Mouse (Mus musculus) CH12.LX (cell line): ENCODE measurements around the gene Dapk1. TPM values are rescaled to one million over a fixed set of nuclear protein-coding genes. Genes with fewer than 3 reads are reported as not detected.

ENCODE experiments used
- DNase-seq: peaks from one replicate; pipeline ENCODE4 v3.0.0-alpha.2; 2013; ENCODE audit errors: extremely low read depth
- H3K27ac ChIP-seq: 2 replicates; pipeline ENCODE4 v1.5.1; 2012; ENCODE audit warnings: low read depth, mild to moderate bottlenecking, control low read depth, moderate library complexity; ENCODE audit not compliant: insufficient read depth
- H3K27me3 ChIP-seq: replicated peaks from 2 replicates; pipeline ENCODE3; 2012; ENCODE audit warnings: inconsistent platforms
- H3K36me3 ChIP-seq, 2 experiments: replicated peaks in 1 of 2; 2 replicates each; pipeline versions ENCODE3 to v1.6.1; 2012; ENCODE audit warnings: inconsistent platforms in 1 of 2, low read length in 1 of 2, mild to moderate bottlenecking in 1 of 2, mixed read lengths in 1 of 2, moderate library complexity in 1 of 2; ENCODE audit not compliant: control insufficient read depth in 1 of 2, insufficient read depth in 1 of 2
- H3K4me1 ChIP-seq, 2 experiments: 2 replicates each; pipeline ENCODE4 v1.6.1; 2012; ENCODE audit warnings: inconsistent platforms in 1 of 2, moderate library complexity in 1 of 2; ENCODE audit not compliant: insufficient read depth in 2 of 2, control insufficient read depth in 1 of 2
- H3K4me2 ChIP-seq: 2 replicates; pipeline ENCODE4 v1.6.1; 2012; ENCODE audit warnings: low read depth, mild to moderate bottlenecking, control low read depth; ENCODE audit not compliant: poor library complexity, insufficient read depth, severe bottlenecking
- H3K4me3 ChIP-seq, 3 experiments: fragments of 150-350 bp in 1 of 3; sonication (generic) in 1 of 3; replicated peaks in 1 of 3; 2 replicates each; pipeline versions ENCODE3 to v1.5.1; 2011 to 2012; ENCODE audit warnings: low read depth in 2 of 3, low read length in 2 of 3, mild to moderate bottlenecking in 2 of 3, moderate library complexity in 2 of 3, control low read depth in 1 of 3, improper control_type of control experiment in 1 of 3, inconsistent platforms in 1 of 3, mixed read lengths in 1 of 3; ENCODE audit not compliant: poor library complexity in 1 of 3
- H3K79me2 ChIP-seq: replicated peaks from 2 replicates; pipeline ENCODE4 v1.6.1; 2012; ENCODE audit warnings: mild to moderate bottlenecking, moderate library complexity; ENCODE audit not compliant: control insufficient read depth, poor library complexity, insufficient read depth, severe bottlenecking; ENCODE audit errors: extremely low read depth
- H3K9ac ChIP-seq: 2 replicates; pipeline ENCODE4 v1.6.1; 2012; ENCODE audit warnings: low read depth, mild to moderate bottlenecking, control low read depth, moderate library complexity; ENCODE audit not compliant: insufficient read depth
- H3K9me3 ChIP-seq: replicated peaks from 2 replicates; pipeline ENCODE3; 2012; ENCODE audit warnings: low read length, inconsistent platforms, mixed read lengths
- BHLHE40 ChIP-seq: IDR thresholded peaks from 2 replicates; pipeline ENCODE4 v1.6.1; 2011; ENCODE audit warnings: mild to moderate bottlenecking, low read depth, low read length, improper control_type of control experiment
- CHD2 ChIP-seq: IDR thresholded peaks from 2 replicates; pipeline ENCODE4 v1.6.1; 2011; ENCODE audit warnings: low read length, improper control_type of control experiment
- CTCF ChIP-seq, 2 experiments: IDR thresholded peaks in 1 of 2; conservative IDR thresholded peaks in 1 of 2; 2 replicates each; pipeline ENCODE4 v1.5.1; 2011 to 2012; ENCODE audit warnings: low read depth in 2 of 2, low read length in 2 of 2, improper control_type of control experiment in 1 of 2, inconsistent platforms in 1 of 2, mild to moderate bottlenecking in 1 of 2, moderate library complexity in 1 of 2
- ELF1 ChIP-seq: IDR thresholded peaks from 2 replicates; pipeline ENCODE4 v1.6.1; 2014; ENCODE audit warnings: low read depth, mild to moderate bottlenecking, inconsistent platforms, low read length, improper control_type of control experiment
- EP300 ChIP-seq: IDR thresholded peaks from 2 replicates; pipeline ENCODE4 v1.6.1; 2011; ENCODE audit warnings: low read length, improper control_type of control experiment
- ETS1 ChIP-seq: conservative IDR thresholded peaks from 2 replicates; pipeline ENCODE4 v1.6.1; 2012; ENCODE audit warnings: low read depth, mild to moderate bottlenecking, inconsistent platforms, low read length, improper control_type of control experiment, moderate library complexity
- GABPA ChIP-seq: IDR thresholded peaks from 2 replicates; pipeline ENCODE4 v1.6.1; 2012; ENCODE audit warnings: low read depth, low read length, improper control_type of control experiment, inconsistent platforms; ENCODE audit not compliant: insufficient replicate concordance
- HCFC1 ChIP-seq: IDR thresholded peaks from 2 replicates; pipeline ENCODE4 v1.6.1; 2012; ENCODE audit warnings: low read depth, mild to moderate bottlenecking, inconsistent platforms, low read length, improper control_type of control experiment
- IRF4 ChIP-seq: IDR thresholded peaks from 2 replicates; pipeline ENCODE4 v1.6.1; 2014; ENCODE audit warnings: low read depth, mild to moderate bottlenecking, inconsistent platforms, low read length, improper control_type of control experiment
- JUND ChIP-seq: conservative IDR thresholded peaks from 2 replicates; pipeline ENCODE4 v1.6.1; 2011; ENCODE audit warnings: low read depth, low read length, improper control_type of control experiment
- MAX ChIP-seq: IDR thresholded peaks from 2 replicates; pipeline ENCODE4 v1.6.1; 2011; ENCODE audit warnings: low read length, improper control_type of control experiment
- MAZ ChIP-seq: IDR thresholded peaks from 2 replicates; pipeline ENCODE4 v1.6.1; 2012; ENCODE audit warnings: low read depth, mild to moderate bottlenecking, inconsistent platforms, low read length, improper control_type of control experiment, moderate library complexity
- MEF2A ChIP-seq: IDR thresholded peaks from 2 replicates; pipeline ENCODE4 v1.6.1; 2014; ENCODE audit warnings: low read depth, mild to moderate bottlenecking, inconsistent platforms, low read length, improper control_type of control experiment, borderline replicate concordance
- MYC ChIP-seq: IDR thresholded peaks from 2 replicates; pipeline ENCODE4 v1.6.1; 2011; ENCODE audit warnings: low read depth, mild to moderate bottlenecking, improper control_type of control experiment, low read length
- NELFE ChIP-seq: IDR thresholded peaks from 2 replicates; pipeline ENCODE4 v1.6.1; 2011; ENCODE audit warnings: low read depth, low read length, improper control_type of control experiment
- NRF1 ChIP-seq: IDR thresholded peaks from 2 replicates; pipeline ENCODE4 v1.6.1; 2014; ENCODE audit warnings: low read depth, mild to moderate bottlenecking, inconsistent platforms, low read length, improper control_type of control experiment, moderate library complexity
- PAX5 ChIP-seq: IDR thresholded peaks from 2 replicates; pipeline ENCODE4 v1.6.1; 2012; ENCODE audit warnings: low read length, inconsistent platforms, mixed read lengths
- POLR2AphosphoS2 ChIP-seq: IDR thresholded peaks from 2 replicates; pipeline ENCODE4 v1.6.1; 2011; ENCODE audit warnings: low read depth, low read length, improper control_type of control experiment
- SMC3 ChIP-seq: IDR thresholded peaks from 2 replicates; pipeline ENCODE4 v1.6.1; 2011; ENCODE audit warnings: low read depth, low read length, improper control_type of control experiment
- UBTF ChIP-seq: IDR thresholded peaks from 2 replicates; pipeline ENCODE4 v1.6.1; 2012; ENCODE audit warnings: low read depth, mild to moderate bottlenecking, inconsistent platforms, low read length, improper control_type of control experiment, moderate library complexity
- USF1 ChIP-seq: IDR thresholded peaks from 2 replicates; pipeline ENCODE4 v1.6.1; 2014; ENCODE audit warnings: low read depth, mild to moderate bottlenecking, inconsistent platforms, low read length, improper control_type of control experiment
- ZC3H11A ChIP-seq: IDR thresholded peaks from 2 replicates; pipeline ENCODE4 v1.6.1; 2012; ENCODE audit warnings: low read depth, mild to moderate bottlenecking, inconsistent platforms, low read length, improper control_type of control experiment
- ZKSCAN1 ChIP-seq: IDR thresholded peaks from 2 replicates; pipeline ENCODE4 v1.6.1; 2012; ENCODE audit warnings: low read depth, inconsistent platforms, low read length, improper control_type of control experiment, borderline replicate concordance
- ZMIZ1 ChIP-seq: IDR thresholded peaks from 2 replicates; pipeline ENCODE4 v1.6.1; 2012; ENCODE audit warnings: low read depth, mild to moderate bottlenecking, inconsistent platforms, low read length, improper control_type of control experiment
- ZNF384 ChIP-seq: IDR thresholded peaks from 2 replicates; pipeline ENCODE4 v1.6.1; 2012; ENCODE audit warnings: low read depth, low read length, improper control_type of control experiment, inconsistent platforms
- dilution Hi-C: fragments of 300-500 bp; cut with MboI; formaldehyde crosslinking; loops from 2 replicates; pipeline ENCODE4 v1.14.3; 2020; ENCODE audit warnings: low sequenced_read_pairs; ENCODE audit not compliant: extremely low pct_unique_long_range_greater_than_20kb, extremely low pct_ligation_motif_present
- in situ Hi-C: fragments of 300-500 bp; cut with MboI; formaldehyde crosslinking; loops from 3 replicates; pipeline ENCODE4 v1.14.3; 2019; ENCODE audit warnings: low sequenced_read_pairs, low pct_ligation_motif_present, low pct_unique_long_range_greater_than_20kb, mixed read lengths
- polyA plus RNA-seq: library from polyadenylated mRNA; unstranded; fragments of >175 nt; gene quantifications from 2 replicates; pipeline ENCODE4 v1.2.1, GENCODE M21; 2012; ENCODE audit warnings: low read depth; ENCODE audit not compliant: insufficient read length
- total RNA-seq, 2 experiments: library from RNA; depleted of rRNA; stranded (reverse); fragments of 300-350 nt in 1 of 2; fragments of >200 nt in 1 of 2; gene quantifications; 2 replicates each; pipeline ENCODE4 v1.2.3; 2012 to 2014

Gene Dapk1
- total and polyA plus RNA-seq, 3 experiments, result not detected

- Histone ChIP-seq H3K4me3 (no peak overlapping the region), H3K79me2 (no peaks in the 10 kb centered on the region), H3K27me3 (no peaks in the 10 kb centered on the region), H3K9ac (no peak overlapping the region), H3K9me3 (peaks cover 85% of the 10 kb centered on the region), H3K4me1 (no peaks in the 10 kb centered on the region), H3K27ac (no peak overlapping the region), H3K4me2 (no peak overlapping the region), H3K36me3 (no peaks in the 10 kb centered on the region)
- dilution Hi-C loops, result no loop called here
- DNase-seq, result no peak
- in situ Hi-C loops, result no loop called here
- TF ChIP-seq ZNF384 (no peak), ZC3H11A (no peak)
- TF ChIP-seq, all 38 proteins: peak for 0
Observed at GRCm38 (mm10) chr13:60695186-60695980, 93.6 kb downstream of the Dapk1 start.

- dilution Hi-C loops (no loop called here), in situ Hi-C loops (no loop called here)
- Histone ChIP-seq H3K9me3 (peaks cover 82% of the 10 kb centered on the region), H3K4me2 (no peak overlapping the region), H3K79me2 (no peaks in the 10 kb centered on the region), H3K27me3 (no peaks in the 10 kb centered on the region), H3K4me3 (no peak overlapping the region), H3K36me3 (no peaks in the 10 kb centered on the region), H3K4me1 (no peaks in the 10 kb centered on the region), H3K9ac (no peak overlapping the region), H3K27ac (no peak overlapping the region)
- TF ChIP-seq PAX5 (no peak), POLR2AphosphoS2 (no peak), SMC3 (no peak), EP300 (no peak), NELFE (no peak), IRF4 (no peak), ZKSCAN1 (no peak), CTCF (conservative IDR thresholded peaks at IDR 0.05 in 1 of 2, IDR thresholded peaks at IDR 0.05 in 1 of 2; ENCODE audit: low read depth in 2 of 2, low read length in 2 of 2) (no peak), MYC (no peak), ZMIZ1 (no peak)
- no peak for DNase-seq
Observed at GRCm38 (mm10) chr13:60696323-60696722, 94.6 kb downstream of the Dapk1 start.

GRCm38 (mm10) chr13:60696741-60697140 is 95.0 kb downstream of the Dapk1 start:
- Histone ChIP-seq H3K4me1 (no peaks in the 10 kb centered on the region), H3K4me2 (no peak overlapping the region), H3K4me3 (no peak overlapping the region), H3K9me3 (peaks cover 82% of the 10 kb centered on the region), H3K36me3 (no peaks in the 10 kb centered on the region)
- no peak for TF ChIP-seq MEF2A
- TF ChIP-seq MAX, result no peak
- TF ChIP-seq NELFE, result no peak
- no peak for TF ChIP-seq HCFC1
- TF ChIP-seq MAZ, result no peak
- no peak for TF ChIP-seq ELF1
- TF ChIP-seq IRF4, result no peak
- no peak for TF ChIP-seq PAX5
- TF ChIP-seq CTCF (conservative IDR thresholded peaks at IDR 0.05 in 1 of 2, IDR thresholded peaks at IDR 0.05 in 1 of 2; ENCODE audit: low read depth in 2 of 2, low read length in 2 of 2), result no peak
- TF ChIP-seq USF1, result no peak
- TF ChIP-seq BHLHE40, result no peak
- no peak for TF ChIP-seq JUND
- TF ChIP-seq ZMIZ1, result no peak
- no peak for TF ChIP-seq ETS1
- TF ChIP-seq ZKSCAN1, result no peak
- TF ChIP-seq GABPA, result no peak
- no peak for TF ChIP-seq CHD2
- TF ChIP-seq NRF1, result no peak
- TF ChIP-seq UBTF, result no peak
- TF ChIP-seq, all 38 proteins: peak for 0
- no peak overlapping the region for H3K9ac ChIP-seq
- no peaks in the 10 kb centered on the region for H3K79me2 ChIP-seq
- DNase-seq, result no peak
- dilution Hi-C loops (no loop called here), in situ Hi-C loops (no loop called here)
- no peak overlapping the region for H3K27ac ChIP-seq
- no peaks in the 10 kb centered on the region for H3K27me3 ChIP-seq
